ENCODE assay signal across 27 mouse cellular contexts in genomic region chr1:36680893-36681292, GRCm38 (mm10). TPM values are rescaled to one million over a fixed set of nuclear protein-coding genes. Genes with fewer than 3 reads are reported as not detected.
DNase-seq lines count a peak whose midpoint lies in the region; ATAC-seq and TF ChIP-seq lines count a peak whose summit lies in the region.
"Had no signal": no experiment of that assay in that cellular context is flagged by ENCODE, and none has a peak within 500 bp of the region (broad histone marks: within the 10 kb centered on the region; RNA-seq: fewer than 3 reads in every experiment).

No protein-coding gene starts in this region.

- H3K4me3 ChIP-seq in hindbrain, postnatal 0 days (ENCODE audit: low read length), result no peak overlapping the region
- no peak overlapping the region for H3K4me3 ChIP-seq in hindbrain, embryonic 14.5 days (replicated peaks; ENCODE audit: low read length)
- H3K4me3 ChIP-seq in testis, adult 2 months (ENCODE audit: control insufficient read depth, low read depth, low read length), result peak overlapping the region; percentile 92
- H3K4me3 ChIP-seq: embryonic facial prominence, embryonic 15.5 days; erythroblast, embryonic 14.5 days; forebrain, embryonic 10.5 days; heart, embryonic 10.5 days had no signal

- DNase-seq in hindbrain, postnatal 0 days (ENCODE audit: low spot score), result peak; percentile 30
- no peak for DNase-seq in hindbrain, embryonic 14.5 days (ENCODE audit: low spot score)
- DNase-seq in testis, postnatal 14 days (ENCODE audit: low spot score), result no peak
- DNase-seq in retina, embryonic 14.5 days (ENCODE audit: low spot score), result peak; percentile 63
- DNase-seq in frontal cortex, postnatal 25 days (ENCODE audit: low spot score in 2 of 2), result no peak
- DNase-seq in layer of hippocampus, adult 8-10 months (ENCODE audit: low spot score in 2 of 2), result no peak
- DNase-seq: adrenal gland, postnatal 14 days; cerebellum, adult 18-20 months; cerebellum, adult 9-11 months; cerebellum, postnatal 36 days; embryo, embryonic 11 days; gastrocnemius, postnatal 36 days; heart, adult 18-20 months; heart, postnatal 14 days had no signal

- no peak for ATAC-seq in hindbrain, postnatal 0 days
- no peak for ATAC-seq in hindbrain, embryonic 14.5 days (ENCODE audit: low FRiP score)
- ATAC-seq: activated CD4-positive, CD25-positive, alpha-beta regulatory T cell, adult 4 months; forebrain, embryonic 14.5 days; hindbrain, embryonic 16.5 days; Patski had no signal

- H3K9ac ChIP-seq in hindbrain, postnatal 0 days (replicated peaks; ENCODE audit: low read length), result no peak overlapping the region
- H3K9ac ChIP-seq in hindbrain, embryonic 14.5 days, result no peak overlapping the region
- H3K9ac ChIP-seq: embryonic facial prominence, embryonic 15.5 days had no signal

- H3K36me3 ChIP-seq in hindbrain, postnatal 0 days (ENCODE audit: insufficient read depth, low read length), result no peaks in the 10 kb centered on the region
- no peaks in the 10 kb centered on the region for H3K36me3 ChIP-seq in hindbrain, embryonic 14.5 days (replicated peaks; ENCODE audit: control insufficient read depth, insufficient read depth)
- H3K36me3 ChIP-seq in testis, adult 2 months (ENCODE audit: control insufficient read depth, insufficient read depth, low read length), result peaks cover 6% of the 10 kb centered on the region
- H3K36me3 ChIP-seq: embryonic facial prominence, embryonic 15.5 days; forebrain, embryonic 10.5 days; heart, embryonic 10.5 days had no signal

- H3K4me1 ChIP-seq in hindbrain, postnatal 0 days (ENCODE audit: insufficient read depth, low read length), result no peaks in the 10 kb centered on the region
- no peaks in the 10 kb centered on the region for H3K4me1 ChIP-seq in hindbrain, embryonic 14.5 days (replicated peaks; ENCODE audit: control insufficient read depth, insufficient read depth, low read length)
- H3K4me1 ChIP-seq in testis, adult 2 months (ENCODE audit: control insufficient read depth, insufficient read depth, low read length), result peaks cover 9% of the 10 kb centered on the region
- H3K4me1 ChIP-seq: heart, embryonic 10.5 days had no signal

- TF ChIP-seq POLR2A in testis, adult 2 months (IDR thresholded peaks at IDR 0.05; ENCODE audit: control insufficient read depth, low read depth, low read length), result no peak

- no peak overlapping the region for H3K27ac ChIP-seq in hindbrain, postnatal 0 days
- H3K27ac ChIP-seq in hindbrain, embryonic 14.5 days, result no peak overlapping the region
- no peak overlapping the region for H3K27ac ChIP-seq in testis, adult 2 months (ENCODE audit: control insufficient read depth, insufficient read depth, low read depth, low read length)
- H3K27ac ChIP-seq: embryonic facial prominence, embryonic 15.5 days; forebrain, embryonic 10.5 days; heart, embryonic 10.5 days had no signal

- no peaks in the 10 kb centered on the region for H3K9me3 ChIP-seq in hindbrain, postnatal 0 days (ENCODE audit: low read length)
- H3K9me3 ChIP-seq in hindbrain, embryonic 14.5 days (ENCODE audit: control insufficient read depth, low read length), result no peaks in the 10 kb centered on the region
- H3K9me3 ChIP-seq: embryonic facial prominence, embryonic 15.5 days; heart, embryonic 10.5 days had no signal

- WGBS in hindbrain, postnatal 0 days, result 42% methylated on average over 7 of the region's 7 CpGs
- 58% methylated on average over 7 of the region's 7 CpGs for WGBS in hindbrain, embryonic 14.5 days

- TF ChIP-seq CTCF in hindbrain, postnatal 0 days (IDR thresholded peaks at IDR 0.05; ENCODE audit: low read depth), result no peak
- TF ChIP-seq CTCF in testis, adult 2 months (IDR thresholded peaks at IDR 0.05; ENCODE audit: control insufficient read depth, insufficient read depth, insufficient replicate concordance, low read depth, low read length), result no peak

- no peaks in the 10 kb centered on the region for H3K27me3 ChIP-seq in hindbrain, postnatal 0 days (ENCODE audit: insufficient read depth, low read length)
- no peaks in the 10 kb centered on the region for H3K27me3 ChIP-seq in hindbrain, embryonic 14.5 days (ENCODE audit: control insufficient read depth, insufficient read depth, low read length)
- no peaks in the 10 kb centered on the region for H3K27me3 ChIP-seq in testis, adult 2 months (ENCODE audit: control insufficient read depth, insufficient read depth, low read length)
- H3K27me3 ChIP-seq: CH12.LX; embryonic facial prominence, embryonic 15.5 days; Patski had no signal

- no peak overlapping the region for H3K4me2 ChIP-seq in hindbrain, postnatal 0 days (ENCODE audit: low read depth, low read length)
- H3K4me2 ChIP-seq in hindbrain, embryonic 14.5 days (replicated peaks), result no peak overlapping the region
- H3K4me2 ChIP-seq: embryonic facial prominence, embryonic 15.5 days had no signal

RNA-seq across cellular contexts. Expression of gene Fam178b, which starts 2.1 kb away (rescaled TPM):
- not detected in 2 replicates for total RNA-seq in hindbrain, postnatal 0 days (2014; rRNA removed)
- 0.21 and 0.41 TPM in 2 replicates for polyA plus RNA-seq in hindbrain, postnatal 0 days (2015; fragmentation: Nextera tagmentation; extraction: Ambion mirVana)
- not detected in 2 replicates for polyA plus RNA-seq in hindbrain, embryonic 14.5 days (2014; fragmentation: Nextera tagmentation; extraction: Ambion mirVana)
- polyA plus RNA-seq in testis, adult 2 months (2012; rRNA removed), result 409 and 410 TPM in 2 replicates
- total RNA-seq in layer of hippocampus, adult 8-10 months (2022), result under 1 TPM in 1 of 4 experiments, not detected in 3; 0.55 TPM
- total RNA-seq: adrenal gland, postnatal 14 days; CH12.LX; hematopoietic stem cell, adult 5-6 weeks had no signal
- polyA plus RNA-seq: activated CD4-positive, CD25-positive, alpha-beta regulatory T cell, adult 4 months; embryonic facial prominence, embryonic 11.5 days; forebrain, embryonic 14.5 days; Patski had no signal

RNA-seq across cellular contexts. Expression of gene Cox5b, which starts 10.4 kb away (rescaled TPM):
- 346 and 404 TPM in 2 replicates for total RNA-seq in hindbrain, postnatal 0 days (2014; rRNA removed)
- 977 and 1,021 TPM in 2 replicates for polyA plus RNA-seq in hindbrain, postnatal 0 days (2015; fragmentation: Nextera tagmentation; extraction: Ambion mirVana)
- polyA plus RNA-seq in hindbrain, embryonic 14.5 days (2014; fragmentation: Nextera tagmentation; extraction: Ambion mirVana), result 772 and 811 TPM in 2 replicates
- 313 and 378 TPM in 2 replicates for polyA plus RNA-seq in testis, adult 2 months (2012; rRNA removed)
- total RNA-seq in layer of hippocampus, adult 8-10 months (2022), result 100 to 1,000 TPM; 439 to 655 (median 576) TPM

RNA-seq across cellular contexts. Expression of gene 4933424G06Rik, which starts 29.1 kb away (rescaled TPM):
- total RNA-seq in hindbrain, postnatal 0 days (2014; rRNA removed), result not detected in 2 replicates
- polyA plus RNA-seq in hindbrain, postnatal 0 days (2015; fragmentation: Nextera tagmentation; extraction: Ambion mirVana), result 0.77 and 0.89 TPM in 2 replicates
- polyA plus RNA-seq in hindbrain, embryonic 14.5 days (2014; fragmentation: Nextera tagmentation; extraction: Ambion mirVana), result 0.48 and 0.54 TPM in 2 replicates
- polyA plus RNA-seq in testis, adult 2 months (2012; rRNA removed), result 36.9 and 53.7 TPM in 2 replicates
- under 1 TPM in 1 of 4 experiments, not detected in 3; 0.56 TPM for total RNA-seq in layer of hippocampus, adult 8-10 months (2022)
- total RNA-seq: adrenal gland, adult 18-20 months; adrenal gland, postnatal 14 days; CH12.LX; heart, adult 18-20 months; heart, postnatal 14 days; hematopoietic stem cell, adult 5-6 weeks had no signal
- polyA plus RNA-seq: activated CD4-positive, CD25-positive, alpha-beta regulatory T cell, adult 4 months; erythroblast, embryonic 14.5 days; forebrain, embryonic 10.5 days; forebrain, embryonic 14.5 days; heart, embryonic 10.5 days had no signal

RNA-seq across cellular contexts. Expression of gene Actr1b, which starts 33.3 kb away (rescaled TPM):
- total RNA-seq in hindbrain, postnatal 0 days (2014; rRNA removed), result 174 and 178 TPM in 2 replicates
- 117 and 119 TPM in 2 replicates for polyA plus RNA-seq in hindbrain, postnatal 0 days (2015; fragmentation: Nextera tagmentation; extraction: Ambion mirVana)
- polyA plus RNA-seq in hindbrain, embryonic 14.5 days (2014; fragmentation: Nextera tagmentation; extraction: Ambion mirVana), result 95.0 and 97.4 TPM in 2 replicates
- polyA plus RNA-seq in testis, adult 2 months (2012; rRNA removed), result 42.7 and 44.5 TPM in 2 replicates
- 100 to 1,000 TPM; 246 to 261 (median 255) TPM for total RNA-seq in layer of hippocampus, adult 8-10 months (2022)

Comparison
In these comparisons a context has a peak if more than half of its experiments do, and no peak if none do; other contexts are left out.
1. DNase-seq: peak in hindbrain, postnatal 0 days (single experiment) and retina, embryonic 14.5 days (single experiment); none in hindbrain, embryonic 14.5 days (single experiment), testis, postnatal 14 days (single experiment), frontal cortex, postnatal 25 days (0 of 2) and layer of hippocampus, adult 8-10 months (0 of 2).
2. RNA of gene Fam178b, which starts 2.1 kb away (polyA plus RNA-seq): 409 to 410 TPM in testis, adult 2 months; 0.21 to 0.41 TPM in hindbrain, postnatal 0 days and not detected in hindbrain, embryonic 14.5 days; every median in the first group is over 100 times any median in the second.
3. RNA of gene 4933424G06Rik, which starts 29.1 kb away (polyA plus RNA-seq): 36.9 to 53.7 TPM in testis, adult 2 months; 0.77 to 0.89 TPM in hindbrain, postnatal 0 days and 0.48 to 0.54 TPM in hindbrain, embryonic 14.5 days; every median in the first group is over 10 times any median in the second.